32 mouse cellular contexts compared by ENCODE assay signal in the genomic region with DNA sequence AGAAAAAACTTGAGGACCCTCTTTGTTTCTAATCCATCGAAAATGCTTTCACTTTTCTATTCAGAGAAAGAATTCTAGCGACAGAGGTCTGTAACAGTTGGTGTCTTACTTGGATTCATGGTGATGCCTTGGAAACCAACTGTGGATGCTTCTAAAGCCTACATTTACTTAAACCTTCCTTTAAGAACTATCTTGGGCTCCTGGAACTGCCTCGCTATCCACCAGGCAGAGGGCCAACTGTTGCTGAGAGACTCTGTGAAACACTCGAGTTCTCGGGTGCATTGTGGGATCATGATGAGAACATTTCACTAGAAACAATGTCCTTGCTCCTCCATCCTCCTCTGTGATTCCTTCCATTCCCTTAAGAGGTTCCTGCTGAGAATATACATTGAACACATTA. TPM values are rescaled to one million over a fixed set of nuclear protein-coding genes. Genes with fewer than 3 reads are reported as not detected.
DNase-seq lines count a peak whose midpoint lies in the region; ATAC-seq lines count a peak whose summit lies in the region.
"Had no signal": no experiment of that assay in that cellular context is flagged by ENCODE, and none has a peak within 500 bp of the region (broad histone marks: within the 10 kb centered on the region; RNA-seq: fewer than 3 reads in every experiment).

No protein-coding gene starts in this region.

- no peaks in the 10 kb centered on the region for H3K36me3 ChIP-seq in neural tube, embryonic 15.5 days
- H3K36me3 ChIP-seq: embryonic facial prominence, embryonic 12.5 days; heart, embryonic 10.5 days; heart, embryonic 15.5 days; neural tube, embryonic 12.5 days had no signal

- H3K9ac ChIP-seq in neural tube, embryonic 15.5 days (replicated peaks): no peak overlapping the region
- H3K9ac ChIP-seq: embryonic facial prominence, embryonic 12.5 days; heart, embryonic 15.5 days; neural tube, embryonic 12.5 days had no signal

- intact Hi-C loops in left cerebral cortex, postnatal 14 days (cut with DNase I): no loop called here
- intact Hi-C loops in left cerebral cortex, postnatal 4 days (cut with DNase I): no loop called here

- DNase-seq in left cerebral cortex, postnatal 14 days (ENCODE audit: low spot score in 2 of 2): peak; percentile 33 to 67
- no peak for DNase-seq in left cerebral cortex, postnatal 4 days
- peak; percentile 10 for DNase-seq in NIH3T3 (ENCODE audit: low read depth)
- peak; percentile 11 to 14 for DNase-seq in frontal cortex, postnatal 14 days (ENCODE audit: low spot score in 2 of 2)
- peak; percentile 4 to 6 for DNase-seq in right cerebral cortex, postnatal 36 days (ENCODE audit: low spot score in 2 of 2)
- no peak for DNase-seq in liver
- DNase-seq: adrenal gland, adult 2 months; adrenal gland, postnatal 36 days; cerebellum, adult 8-10 months; cerebellum, postnatal 25 days; gastrocnemius, postnatal 14 days; kidney, adult 9 months; kidney, postnatal 10 days; layer of hippocampus, adult 9-11 months; lung, postnatal 36 days had no signal

- H3K4me3 ChIP-seq in neural tube, embryonic 15.5 days (replicated peaks): no peak overlapping the region
- H3K4me3 ChIP-seq: embryonic facial prominence, embryonic 12.5 days; heart, embryonic 10.5 days; heart, embryonic 15.5 days; myocyte; neural tube, embryonic 12.5 days had no signal

- no peaks in the 10 kb centered on the region for H3K4me1 ChIP-seq in neural tube, embryonic 15.5 days
- H3K4me1 ChIP-seq: embryonic facial prominence, embryonic 12.5 days; heart, embryonic 10.5 days; heart, embryonic 15.5 days; neural tube, embryonic 12.5 days had no signal

- ATAC-seq in monocyte, adult 5-6 weeks (replicated peaks; ENCODE audit: insufficient number of reproducible peaks, low FRiP score, low TSS enrichment, poor library complexity, severe bottlenecking): no peak
- no peak for ATAC-seq in neural tube, embryonic 15.5 days (ENCODE audit: low FRiP score)
- ATAC-seq: activated CD4-positive, CD25-positive, alpha-beta regulatory T cell, adult 4 months; forebrain, embryonic 14.5 days; intestine, postnatal 0 days; midbrain, embryonic 16.5 days had no signal

- WGBS in neural tube, embryonic 15.5 days: 81% methylated on average over 5 of the region's 5 CpGs

- no peaks in the 10 kb centered on the region for H3K27me3 ChIP-seq in neural tube, embryonic 15.5 days (replicated peaks)
- H3K27me3 ChIP-seq: embryonic facial prominence, embryonic 12.5 days; heart, embryonic 15.5 days; neural tube, embryonic 12.5 days had no signal

- no peak overlapping the region for H3K27ac ChIP-seq in neural tube, embryonic 15.5 days (replicated peaks)
- H3K27ac ChIP-seq: embryonic facial prominence, embryonic 12.5 days; heart, embryonic 10.5 days; heart, embryonic 15.5 days; neural tube, embryonic 12.5 days had no signal

- no peak overlapping the region for H3K4me2 ChIP-seq in neural tube, embryonic 15.5 days
- H3K4me2 ChIP-seq: embryonic facial prominence, embryonic 12.5 days; heart, embryonic 15.5 days; midbrain, embryonic 11.5 days; neural tube, embryonic 12.5 days had no signal

- H3K9me3 ChIP-seq in neural tube, embryonic 15.5 days (replicated peaks): no peaks in the 10 kb centered on the region
- H3K9me3 ChIP-seq: embryonic facial prominence, embryonic 12.5 days; heart, embryonic 10.5 days; heart, embryonic 15.5 days; neural tube, embryonic 12.5 days had no signal

RNA-seq across cellular contexts. Expression of gene Adgrb3, which starts 48.0 kb away (rescaled TPM):
- 100 to 1,000 TPM; 122 to 133 TPM for total RNA-seq in left cerebral cortex, postnatal 14 days (2021)
- total RNA-seq in left cerebral cortex, postnatal 4 days (2021): 100 to 1,000 TPM; 152 to 155 TPM
- total RNA-seq in monocyte, adult 5-6 weeks (2017): not detected in 3 replicates
- polyA plus RNA-seq in neural tube, embryonic 15.5 days (2015; fragmentation: Nextera tagmentation; extraction: Ambion mirVana): 40.6 and 49.9 TPM in 2 replicates
- total RNA-seq: granulocyte monocyte progenitor cell, adult 5-6 weeks; heart, postnatal 25 days; liver, adult 2 months; megakaryocyte, adult 5-6 weeks had no signal
- polyA plus RNA-seq: liver, adult 2 months; liver, embryonic 16.5 days; myocyte had no signal

Comparison
In these comparisons a context has a peak if more than half of its experiments do, and no peak if none do; other contexts are left out.
1. DNase-seq: peak in left cerebral cortex, postnatal 14 days (2 of 2), NIH3T3 (single experiment), frontal cortex, postnatal 14 days (2 of 2) and right cerebral cortex, postnatal 36 days (2 of 2); none in left cerebral cortex, postnatal 4 days (single experiment) and liver (single experiment).
2. RNA of gene Adgrb3, which starts 48.0 kb away (total RNA-seq): 152 to 155 TPM in left cerebral cortex, postnatal 4 days and 122 to 133 TPM in left cerebral cortex, postnatal 14 days; not detected in monocyte, adult 5-6 weeks; every median in the first group is over 100 times any median in the second.